Mouse (Mus musculus): ENCODE results near the gene Abraxas2.

- TF ChIP-seq CTCF (IDR thresholded peaks at IDR 0.05; ENCODE audit: low read depth, low read length) (no peak), POLR2A (IDR thresholded peaks at IDR 0.05; ENCODE audit: borderline replicate concordance, low read depth, low read length) (no peak)
These were observed 35.2 kb upstream of the Abraxas2 start for GRCm38 (mm10) chr7:132823832-132824231.
